Mouse (Mus musculus): Measurements from ENCODE around the gene Loxl1.
A peak's percentile ranks its signal among the peaks of the same experiment; 100 is the strongest.

GRCm38 (mm10) chr9:58253033-58253804 lies 59.8 kb downstream of the Loxl1 start, which contains the start of gene Stoml1:
- TF ChIP-seq CTCF (IDR thresholded peaks at IDR 0.05; ENCODE audit: low read depth) (peak; percentile 94), EP300 (IDR thresholded peaks at IDR 0.05; ENCODE audit: low read depth) (0 out of 2 replicates have a peak, but pooled peaks have one; percentile 14)
